Mouse (Mus musculus): ENCODE measurements around the gene Irs3. TPM values are rescaled to one million over a fixed set of nuclear protein-coding genes. Genes with fewer than 3 reads are reported as not detected.

Gene Irs3
- total and polyA plus RNA-seq, 2 experiments from 2014 or later: 0.27 TPM; not detected in 1

- H3K4me2 ChIP-seq (ENCODE audit: low read depth, low read length, poor library complexity, severe bottlenecking): no peak overlapping the region
- TF ChIP-seq CTCF (IDR thresholded peaks at IDR 0.05): no peak
- 95% methylated on average over 10 of the region's 10 CpGs for WGBS
Measured at GRCm38 (mm10) chr5:137653366-137653765, 7.9 kb upstream of the Irs3 start.

DNA sequence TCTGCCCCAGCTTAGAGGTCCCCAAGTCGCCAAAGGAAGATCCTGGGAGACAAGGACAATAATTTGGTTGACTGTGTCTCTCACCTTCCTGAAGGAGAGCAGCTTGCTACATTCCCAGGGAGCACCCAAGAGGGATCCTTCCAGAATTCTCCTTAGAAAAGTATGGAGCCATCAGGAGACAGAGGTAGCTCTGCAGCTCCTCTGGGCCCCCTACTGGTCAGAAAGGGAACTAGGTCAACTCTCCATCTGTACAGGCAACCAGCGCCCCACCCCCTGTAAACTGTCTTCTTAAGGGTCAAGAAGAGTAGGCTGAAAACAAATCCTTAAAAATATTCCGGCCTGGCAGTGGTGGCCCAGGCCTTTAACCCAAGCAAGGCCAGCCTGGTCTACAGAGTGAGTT is 7.0 kb upstream of the Irs3 start:
- DNase-seq (ENCODE audit: low spot score) (peak; percentile 82), ATAC-seq (ENCODE audit: low FRiP score) (0 out of 2 replicates have a peak, but pooled peaks have one; percentile 31)
- Histone ChIP-seq H3K27me3 (ENCODE audit: insufficient read depth, low read length) (no peaks in the 10 kb centered on the region), H3K4me2 (ENCODE audit: low read depth, low read length, poor library complexity, severe bottlenecking) (no peak overlapping the region), H3K27ac (ENCODE audit: low read depth, low read length) (no peak overlapping the region), H3K4me1 (ENCODE audit: insufficient read depth, low read length) (peaks cover 13% of the 10 kb centered on the region; the same call in 1 of the 2 replicates), H3K9ac (replicated peaks; ENCODE audit: low read length, poor library complexity, severe bottlenecking) (no peak overlapping the region), H3K4me3 (ENCODE audit: low read depth, low read length) (no peak overlapping the region), H3K9me3 (ENCODE audit: low read length) (no peaks in the 10 kb centered on the region), H3K36me3 (ENCODE audit: insufficient read depth, low read length) (peaks cover 17% of the 10 kb centered on the region)
- TF ChIP-seq CTCF (IDR thresholded peaks at IDR 0.05): peak; percentile 83
- WGBS: 24% methylated on average over 3 of the region's 3 CpGs

More at GRCm38 (mm10) chr5:137653366-137653765, 7.9 kb upstream of the Irs3 start:
- Histone ChIP-seq H3K9me3 (ENCODE audit: low read length) (no peaks in the 10 kb centered on the region), H3K4me1 (ENCODE audit: insufficient read depth, low read length) (peaks cover 8% of the 10 kb centered on the region; the same call in 1 of the 2 replicates), H3K27me3 (ENCODE audit: insufficient read depth, low read length) (no peaks in the 10 kb centered on the region), H3K27ac (ENCODE audit: low read depth, low read length) (no peak overlapping the region), H3K4me3 (ENCODE audit: low read depth, low read length) (no peak overlapping the region), H3K36me3 (ENCODE audit: insufficient read depth, low read length) (peaks cover 17% of the 10 kb centered on the region), H3K9ac (replicated peaks; ENCODE audit: low read length, poor library complexity, severe bottlenecking) (no peak overlapping the region)
- ATAC-seq (ENCODE audit: low FRiP score) (no peak), DNase-seq (ENCODE audit: low spot score) (no peak)

DNA sequence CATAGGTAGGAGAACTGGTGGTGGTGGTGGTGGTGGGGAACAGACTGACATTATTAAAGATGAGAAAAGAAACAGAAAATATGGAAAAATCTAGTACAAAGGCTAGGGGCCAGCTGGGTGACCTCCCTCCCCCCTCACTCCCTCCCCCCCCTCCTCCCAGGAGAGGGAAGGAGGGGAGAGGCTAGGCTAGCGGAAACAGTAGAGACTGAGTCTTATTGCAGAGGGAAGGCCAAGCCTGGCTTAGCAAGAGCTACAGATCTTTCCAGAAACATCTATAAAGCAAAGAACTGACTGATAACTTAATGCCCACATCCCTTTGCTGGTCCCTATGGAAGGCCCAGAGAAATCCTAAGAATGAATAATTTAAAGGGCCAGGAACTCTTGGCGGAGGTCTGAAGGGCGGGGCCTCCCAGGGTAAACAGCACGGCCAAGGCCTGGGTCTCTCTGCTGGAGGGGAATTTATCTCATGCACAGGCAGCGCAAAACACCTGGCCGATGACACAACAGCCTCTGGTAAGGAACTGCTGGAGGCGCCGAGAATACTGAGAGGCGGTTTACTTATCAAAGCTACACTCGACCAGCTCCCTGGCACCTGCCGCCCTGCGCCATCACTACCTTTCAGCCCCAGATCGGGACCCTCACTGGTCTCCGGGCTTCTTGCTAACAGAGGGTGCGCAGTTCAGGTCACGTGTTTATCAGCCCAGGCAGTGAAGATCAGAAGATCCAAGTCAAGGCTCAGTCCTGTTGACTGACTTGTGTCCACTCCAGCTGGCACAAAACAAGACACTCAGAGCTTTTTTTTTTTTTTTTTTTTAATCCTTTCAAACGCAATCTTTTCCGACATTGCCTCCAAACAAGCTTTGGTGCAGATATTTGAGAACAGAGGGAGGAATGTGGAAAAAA is 4.4 kb upstream of the Irs3 start:
- Histone ChIP-seq H3K9me3 (ENCODE audit: low read length) (no peaks in the 10 kb centered on the region), H3K36me3 (ENCODE audit: insufficient read depth, low read length) (peaks cover 17% of the 10 kb centered on the region), H3K4me3 (ENCODE audit: low read depth, low read length) (no peak overlapping the region), H3K4me2 (ENCODE audit: low read depth, low read length, poor library complexity, severe bottlenecking) (no peak overlapping the region), H3K9ac (replicated peaks; ENCODE audit: low read length, poor library complexity, severe bottlenecking) (peak overlapping the region; percentile 42; the same call in 1 of the 2 replicates), H3K27me3 (ENCODE audit: insufficient read depth, low read length) (peaks cover 15% of the 10 kb centered on the region; the same call in 1 of the 2 replicates), H3K4me1 (ENCODE audit: insufficient read depth, low read length) (peaks cover 13% of the 10 kb centered on the region; the same call in 1 of the 2 replicates), H3K27ac (ENCODE audit: low read depth, low read length) (peak overlapping the region; percentile 38; the same call in 1 of the 2 replicates)
- no peak for DNase-seq (ENCODE audit: low spot score)
- ATAC-seq (ENCODE audit: low FRiP score): no peak
- TF ChIP-seq CTCF (IDR thresholded peaks at IDR 0.05): no peak
- 16% methylated on average over 18 of the region's 18 CpGs for WGBS

DNA sequence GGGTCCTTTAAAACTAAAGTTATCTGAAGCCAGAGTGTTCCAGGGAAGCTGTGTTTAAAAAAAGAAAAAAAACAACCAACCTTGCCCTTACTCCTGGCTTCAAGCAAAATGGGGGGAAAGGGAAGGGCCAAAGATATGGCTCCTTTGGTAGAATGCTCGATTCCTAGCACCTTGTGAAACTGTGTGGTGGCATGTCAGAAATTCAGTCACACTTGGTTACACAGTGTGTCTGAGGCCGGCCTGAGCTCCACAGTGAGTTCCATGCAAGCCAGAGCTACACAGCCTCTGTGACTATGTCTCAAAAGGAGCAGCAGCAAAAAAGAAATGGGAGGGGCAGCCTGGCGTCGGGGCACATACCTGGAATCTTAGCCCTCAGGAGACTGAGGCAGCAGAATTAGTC is 3.7 kb upstream of the Irs3 start:
- Histone ChIP-seq H3K9ac (replicated peaks; ENCODE audit: low read length, poor library complexity, severe bottlenecking) (no peak overlapping the region), H3K36me3 (ENCODE audit: insufficient read depth, low read length) (peaks cover 16% of the 10 kb centered on the region), H3K4me3 (ENCODE audit: low read depth, low read length) (no peak overlapping the region), H3K4me2 (ENCODE audit: low read depth, low read length, poor library complexity, severe bottlenecking) (no peak overlapping the region), H3K27ac (ENCODE audit: low read depth, low read length) (peak overlapping the region; percentile 69; the same call in 1 of the 2 replicates), H3K9me3 (ENCODE audit: low read length) (no peaks in the 10 kb centered on the region), H3K27me3 (ENCODE audit: insufficient read depth, low read length) (peaks cover 19% of the 10 kb centered on the region; the same call in 1 of the 2 replicates), H3K4me1 (ENCODE audit: insufficient read depth, low read length) (peaks cover 13% of the 10 kb centered on the region; the same call in 1 of the 2 replicates)
- DNase-seq (ENCODE audit: low spot score): no peak
- ATAC-seq (ENCODE audit: low FRiP score): no peak
- TF ChIP-seq CTCF (IDR thresholded peaks at IDR 0.05): no peak
- WGBS: 28% methylated on average over 4 of the region's 4 CpGs

DNA sequence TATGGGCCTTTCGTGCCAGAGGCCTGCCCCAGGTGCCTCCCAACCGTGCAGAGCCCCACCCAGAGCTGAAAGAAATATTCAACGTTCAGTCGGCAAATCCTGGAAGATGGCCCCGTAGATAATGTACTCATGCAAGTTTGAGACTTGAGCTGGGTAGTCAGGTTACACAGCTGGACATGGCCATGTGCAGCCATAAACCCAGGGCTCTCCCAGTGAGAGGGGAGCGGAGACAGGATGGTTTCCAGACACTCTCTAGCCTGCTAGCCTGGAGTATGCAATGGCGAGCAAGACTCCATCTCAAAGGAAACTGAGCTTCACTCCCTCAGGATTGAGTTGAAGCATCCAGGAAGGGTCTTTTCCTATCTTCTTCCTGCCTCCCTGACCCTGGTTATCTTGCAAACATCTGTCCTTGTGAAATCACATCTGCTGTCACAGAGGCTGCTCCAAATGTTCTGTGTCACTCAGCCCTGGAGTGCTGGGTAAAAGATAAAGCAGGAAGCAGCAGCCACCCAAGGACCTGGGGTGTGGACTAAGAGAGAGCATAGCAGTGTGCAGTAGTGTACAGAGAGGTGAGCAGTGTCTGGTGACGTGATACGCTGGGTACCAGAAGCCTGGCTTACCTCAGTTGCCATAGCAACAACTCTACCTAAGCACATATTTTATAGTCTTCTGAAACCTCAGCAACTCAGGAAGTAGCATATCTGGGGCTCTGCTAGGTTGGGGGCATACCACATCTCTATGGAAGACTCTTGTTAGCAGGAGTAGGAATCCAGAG is 2.5 kb upstream of the Irs3 start:
- Histone ChIP-seq H3K4me3 (ENCODE audit: low read depth, low read length) (no peak overlapping the region), H3K9ac (replicated peaks; ENCODE audit: low read length, poor library complexity, severe bottlenecking) (0 out of 2 replicates have a peak overlapping the region, but pooled peaks have one; percentile 39), H3K36me3 (ENCODE audit: insufficient read depth, low read length) (peaks cover 7% of the 10 kb centered on the region), H3K27me3 (ENCODE audit: insufficient read depth, low read length) (peaks cover 24% of the 10 kb centered on the region; the same call in 1 of the 2 replicates), H3K4me2 (ENCODE audit: low read depth, low read length, poor library complexity, severe bottlenecking) (no peak overlapping the region), H3K9me3 (ENCODE audit: low read length) (no peaks in the 10 kb centered on the region), H3K27ac (ENCODE audit: low read depth, low read length) (peak overlapping the region; percentile 69), H3K4me1 (ENCODE audit: insufficient read depth, low read length) (peaks cover 13% of the 10 kb centered on the region; the same call in 1 of the 2 replicates)
- DNase-seq (ENCODE audit: low spot score) (peak; percentile 71), ATAC-seq (ENCODE audit: low FRiP score) (peak; percentile 64)
- TF ChIP-seq CTCF (IDR thresholded peaks at IDR 0.05): no peak
- WGBS: 63% methylated on average over 9 of the region's 9 CpGs

Data from midbrain, postnatal 0 days (tissue).